Mouse (Mus musculus): ENCODE measurements around the gene Zfp410. TPM values are rescaled to one million over a fixed set of nuclear protein-coding genes. Genes with fewer than 3 reads are reported as not detected.

Zfp410 gene
- polyA plus RNA-seq, 1 experiment: 20.5 TPM

- WGBS: under 1% methylated on average over 39 of the region's 39 CpGs
- Histone ChIP-seq H3K4me1 (ENCODE audit: control insufficient read depth, insufficient read depth, low read length) (peaks cover 12% of the 10 kb centered on the region), H3K4me3 (replicated peaks; ENCODE audit: extremely low read depth, low read depth, low read length) (peak within 1 kb of the TSS; percentile 91)
- peak; percentile 88 for DNase-seq
- TF ChIP-seq POLR2A (IDR thresholded peaks at IDR 0.05; ENCODE audit: borderline replicate concordance, extremely low read depth, low read depth, low read length) (peak; percentile 95), CTCF (IDR thresholded peaks at IDR 0.05; ENCODE audit: insufficient read depth, low read length) (no peak)
These were observed 31.6 kb upstream of the Zfp410 start, which contains the start of gene Ptgr2 for GRCm38 (mm10) chr12:84284885-84285592. Ptgr2 (plus strand) TSS chr12:84285232.

- no peak for DNase-seq
- TF ChIP-seq POLR2A (IDR thresholded peaks at IDR 0.05; ENCODE audit: borderline replicate concordance, extremely low read depth, low read depth, low read length) (no peak), CTCF (IDR thresholded peaks at IDR 0.05; ENCODE audit: insufficient read depth, low read length) (no peak)
- Histone ChIP-seq H3K4me1 (ENCODE audit: control insufficient read depth, insufficient read depth, low read length) (peaks cover 12% of the 10 kb centered on the region), H3K4me3 (replicated peaks; ENCODE audit: extremely low read depth, low read depth, low read length) (peak overlapping the region; percentile 91)
- 19% methylated on average over 8 of the region's 8 CpGs for WGBS
These were observed 31.1 kb upstream of the Zfp410 start for GRCm38 (mm10) chr12:84285593-84285968.

GRCm38 (mm10) chr12:84288461-84288860, 28.2 kb upstream of the Zfp410 start:
- peak; percentile 48 for DNase-seq
- 67% methylated on average over 3 of the region's 3 CpGs for WGBS
- TF ChIP-seq POLR2A (IDR thresholded peaks at IDR 0.05; ENCODE audit: borderline replicate concordance, extremely low read depth, low read depth, low read length) (no peak), CTCF (IDR thresholded peaks at IDR 0.05; ENCODE audit: insufficient read depth, low read length) (peak; percentile 84)
- H3K4me1 ChIP-seq (ENCODE audit: control insufficient read depth, insufficient read depth, low read length): peaks cover 12% of the 10 kb centered on the region
- H3K4me3 ChIP-seq (replicated peaks; ENCODE audit: extremely low read depth, low read depth, low read length): no peak overlapping the region

GRCm38 (mm10) chr12:84297851-84298250, 18.8 kb upstream of the Zfp410 start:
- H3K4me3 ChIP-seq (replicated peaks; ENCODE audit: extremely low read depth, low read depth, low read length): no peak overlapping the region
- no peaks in the 10 kb centered on the region for H3K4me1 ChIP-seq (ENCODE audit: control insufficient read depth, insufficient read depth, low read length)
- WGBS: 92% methylated on average over 6 of the region's 6 CpGs
- DNase-seq: no peak
- TF ChIP-seq CTCF (IDR thresholded peaks at IDR 0.05; ENCODE audit: insufficient read depth, low read length) (no peak), POLR2A (IDR thresholded peaks at IDR 0.05; ENCODE audit: borderline replicate concordance, extremely low read depth, low read depth, low read length) (no peak)

DNA sequence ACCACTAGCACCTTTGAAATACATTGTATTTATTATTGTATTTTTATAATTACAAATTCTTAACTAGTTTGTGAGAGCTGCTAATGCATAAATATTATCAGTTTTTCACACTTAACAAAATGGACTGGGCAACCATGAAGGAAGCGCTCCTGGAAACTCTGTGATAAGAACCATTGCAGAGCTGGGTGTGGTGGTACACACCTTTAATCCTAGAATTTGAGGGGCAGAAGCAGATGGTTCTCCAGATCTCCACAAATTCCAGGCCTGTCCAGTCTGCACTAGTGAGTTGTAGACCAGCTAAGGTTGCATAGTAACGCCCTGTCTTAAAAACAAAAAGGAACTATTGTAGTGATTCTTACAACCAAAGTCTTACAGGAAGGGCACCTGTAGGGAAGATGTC, 17.4 kb upstream of the Zfp410 start:
- 99% methylated on average over 2 of the region's 2 CpGs for WGBS
- Histone ChIP-seq H3K4me3 (replicated peaks; ENCODE audit: extremely low read depth, low read depth, low read length) (no peak overlapping the region), H3K4me1 (ENCODE audit: control insufficient read depth, insufficient read depth, low read length) (no peaks in the 10 kb centered on the region)
- DNase-seq: no peak
- TF ChIP-seq POLR2A (IDR thresholded peaks at IDR 0.05; ENCODE audit: borderline replicate concordance, extremely low read depth, low read depth, low read length): no peak
- TF ChIP-seq CTCF (IDR thresholded peaks at IDR 0.05; ENCODE audit: insufficient read depth, low read length): no peak

DNA sequence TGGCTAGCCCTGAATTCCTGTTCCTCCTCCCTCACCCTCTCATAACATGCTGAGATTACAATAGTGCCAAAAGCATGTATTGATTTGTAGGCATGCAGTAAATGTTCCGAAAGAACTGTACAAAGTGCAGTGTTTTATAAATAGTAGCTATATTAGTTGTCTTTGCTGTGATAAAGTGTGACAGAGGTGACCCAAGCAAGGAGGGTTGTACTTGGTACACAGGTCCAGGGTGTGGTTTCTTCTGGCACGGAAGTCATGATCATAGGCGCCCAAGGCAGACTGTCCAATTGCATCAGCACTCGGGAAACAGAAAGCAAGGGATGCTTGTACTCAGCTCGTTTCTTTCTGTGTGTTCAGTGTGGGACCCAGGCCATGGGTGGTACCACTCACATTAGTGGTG, 12.6 kb upstream of the Zfp410 start:
- no peak for TF ChIP-seq POLR2A (IDR thresholded peaks at IDR 0.05; ENCODE audit: borderline replicate concordance, extremely low read depth, low read depth, low read length)
- no peak for TF ChIP-seq CTCF (IDR thresholded peaks at IDR 0.05; ENCODE audit: insufficient read depth, low read length)
- no peak overlapping the region for H3K4me3 ChIP-seq (replicated peaks; ENCODE audit: extremely low read depth, low read depth, low read length)
- DNase-seq: no peak
- H3K4me1 ChIP-seq (ENCODE audit: control insufficient read depth, insufficient read depth, low read length): no peaks in the 10 kb centered on the region; the same call in 1 of the 2 replicates
- WGBS: 91% methylated on average over 5 of the region's 5 CpGs

GRCm38 (mm10) chr12:84304554-84304953, 12.1 kb upstream of the Zfp410 start:
- TF ChIP-seq POLR2A (IDR thresholded peaks at IDR 0.05; ENCODE audit: borderline replicate concordance, extremely low read depth, low read depth, low read length): no peak
- no peak for TF ChIP-seq CTCF (IDR thresholded peaks at IDR 0.05; ENCODE audit: insufficient read depth, low read length)
- no peak for DNase-seq
- Histone ChIP-seq H3K4me1 (ENCODE audit: control insufficient read depth, insufficient read depth, low read length) (no peaks in the 10 kb centered on the region; the same call in 1 of the 2 replicates), H3K4me3 (replicated peaks; ENCODE audit: extremely low read depth, low read depth, low read length) (no peak overlapping the region)
- 62% methylated on average over 1 of the region's 1 CpGs for WGBS

DNA sequence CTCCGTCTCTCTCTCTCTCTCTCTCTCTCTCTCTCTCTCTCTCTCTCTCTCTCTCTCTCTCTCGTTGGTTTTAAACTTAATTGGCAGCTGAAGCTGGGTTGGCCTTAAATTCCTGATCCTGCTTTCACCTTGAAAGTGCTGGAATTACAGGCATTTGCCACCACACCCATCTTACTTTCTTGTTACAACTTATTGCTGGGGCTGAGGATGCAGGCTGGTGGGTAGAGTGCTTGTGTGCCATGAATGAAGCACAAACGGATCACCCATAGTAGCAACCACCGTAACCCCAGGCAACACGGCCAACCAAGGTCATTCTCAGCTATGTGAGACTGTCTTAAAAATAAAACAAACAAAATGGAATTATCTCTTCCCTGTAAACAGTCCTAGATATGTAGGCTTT, 5.3 kb upstream of the Zfp410 start:
- TF ChIP-seq CTCF (IDR thresholded peaks at IDR 0.05; ENCODE audit: insufficient read depth, low read length) (no peak), POLR2A (IDR thresholded peaks at IDR 0.05; ENCODE audit: borderline replicate concordance, extremely low read depth, low read depth, low read length) (no peak)
- H3K4me1 ChIP-seq (ENCODE audit: control insufficient read depth, insufficient read depth, low read length): peaks cover 5% of the 10 kb centered on the region
- 71% methylated on average over 4 of the region's 5 CpGs for WGBS
- H3K4me3 ChIP-seq (replicated peaks; ENCODE audit: extremely low read depth, low read depth, low read length): no peak overlapping the region
- no peak for DNase-seq

DNA sequence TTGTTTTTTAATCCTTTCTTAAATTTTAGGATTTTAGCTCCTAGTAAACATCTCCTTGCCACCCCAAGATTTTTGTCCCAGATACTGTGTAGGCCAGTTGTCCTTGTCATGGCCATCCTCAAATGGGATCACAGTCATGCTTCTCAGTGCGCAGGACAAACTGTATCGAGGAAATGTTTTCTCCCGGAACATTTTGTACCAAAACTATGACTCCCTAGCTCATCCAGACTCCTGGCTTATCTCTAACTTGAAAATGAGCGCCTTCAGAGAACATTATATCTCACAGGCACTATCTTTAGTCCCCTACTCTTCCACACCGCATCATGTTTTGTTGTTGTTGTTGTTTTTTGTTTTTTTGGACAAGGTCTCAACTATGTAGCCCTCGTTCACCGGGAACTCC, 646 bp upstream of the Zfp410 start:
- no peak for DNase-seq
- 24% methylated on average over 7 of the region's 7 CpGs for WGBS
- H3K4me3 ChIP-seq (replicated peaks; ENCODE audit: extremely low read depth, low read depth, low read length): peak overlapping the region; percentile 94

GRCm38 (mm10) chr12:84327111-84327512, 10.5 kb downstream of the Zfp410 start:
- TF ChIP-seq CTCF (IDR thresholded peaks at IDR 0.05; ENCODE audit: insufficient read depth, low read length) (no peak), POLR2A (IDR thresholded peaks at IDR 0.05; ENCODE audit: borderline replicate concordance, extremely low read depth, low read depth, low read length) (no peak)
- DNase-seq: no peak
- Histone ChIP-seq H3K4me1 (ENCODE audit: control insufficient read depth, insufficient read depth, low read length) (no peaks in the 10 kb centered on the region; the same call in 1 of the 2 replicates), H3K4me3 (replicated peaks; ENCODE audit: extremely low read depth, low read depth, low read length) (no peak overlapping the region)
- WGBS: 31% methylated on average over 4 of the region's 4 CpGs

More for the DNA sequence above, 646 bp upstream of the Zfp410 start:
- TF ChIP-seq POLR2A (IDR thresholded peaks at IDR 0.05; ENCODE audit: borderline replicate concordance, extremely low read depth, low read depth, low read length) (no peak), CTCF (IDR thresholded peaks at IDR 0.05; ENCODE audit: insufficient read depth, low read length) (no peak)
- H3K4me1 ChIP-seq (ENCODE audit: control insufficient read depth, insufficient read depth, low read length): peaks cover 7% of the 10 kb centered on the region

All from lung, adult 2 months (tissue).